Mouse (Mus musculus) MEL (cell line): ENCODE measurements around the gene Lamb1.

Source experiments
- CTCF ChIP-seq, 3 experiments: IDR thresholded peaks in 2 of 3; conservative IDR thresholded peaks in 1 of 3; 2 replicates each; pipeline ENCODE4 v1.5.1; 2011 to 2012; ENCODE audit warnings: low read length in 3 of 3, low read depth in 2 of 3, mild to moderate bottlenecking in 2 of 3, improper control_type of control experiment in 1 of 3, inconsistent platforms in 1 of 3, mixed read lengths in 1 of 3, moderate library complexity in 1 of 3; ENCODE audit not compliant: control insufficient read depth in 1 of 3, insufficient read depth in 1 of 3, poor library complexity in 1 of 3, severe bottlenecking in 1 of 3
- EP300 ChIP-seq, 2 experiments: IDR thresholded peaks; 2 replicates each; pipeline ENCODE4 v1.6.1; 2011; ENCODE audit warnings: improper control_type of control experiment in 2 of 2, low read length in 2 of 2, low read depth in 1 of 2, mild to moderate bottlenecking in 1 of 2
- POLR2A ChIP-seq, 2 experiments: IDR thresholded peaks; 2 replicates each; pipeline ENCODE4 v1.6.1; 2011 to 2012; ENCODE audit warnings: low read length in 2 of 2, mild to moderate bottlenecking in 2 of 2, control low read depth in 1 of 2, improper control_type of control experiment in 1 of 2, low read depth in 1 of 2, moderate library complexity in 1 of 2; ENCODE audit not compliant: control insufficient read depth in 1 of 2, insufficient read depth in 1 of 2, poor library complexity in 1 of 2
- RAD21 ChIP-seq: IDR thresholded peaks from 2 replicates; pipeline ENCODE4 v1.6.1; 2011; ENCODE audit warnings: mild to moderate bottlenecking, low read depth, low read length, improper control_type of control experiment
- SIN3A ChIP-seq: IDR thresholded peaks from 2 replicates; pipeline ENCODE4 v1.6.1; 2012; ENCODE audit warnings: low read length, improper control_type of control experiment, inconsistent platforms

GRCm38 (mm10) chr12:31239031-31239583, 25.9 kb upstream of the Lamb1 start:
- TF ChIP-seq POLR2A (IDR thresholded peaks at IDR 0.05; ENCODE audit: control insufficient read depth in 1 of 2, insufficient read depth in 1 of 2, low read depth in 1 of 2, low read length in 2 of 2, poor library complexity in 1 of 2) (no peak), CTCF (IDR thresholded peaks at IDR 0.05 in 2 of 3, conservative IDR thresholded peaks at IDR 0.05 in 1 of 3; ENCODE audit: control insufficient read depth in 1 of 3, insufficient read depth in 1 of 3, low read depth in 2 of 3, low read length in 3 of 3, poor library complexity in 1 of 3, severe bottlenecking in 1 of 3) (no peak), SIN3A (no peak), RAD21 (no peak), EP300 (IDR thresholded peaks at IDR 0.05; ENCODE audit: low read depth in 1 of 2, low read length in 2 of 2) (no peak)
